Mouse (Mus musculus): ENCODE measurements around the gene March4. TPM values are rescaled to one million over a fixed set of nuclear protein-coding genes. Genes with fewer than 3 reads are reported as not detected.

March4 gene
- polyA plus RNA-seq, 1 experiment from 2014 or later: 0.05 TPM

- Histone ChIP-seq H3K36me3 (ENCODE audit: control insufficient read depth, insufficient read depth, low read length) (no peaks in the 10 kb centered on the region), H3K4me1 (ENCODE audit: control insufficient read depth in 2 of 2, insufficient read depth in 2 of 2, low read length in 2 of 2) (no peaks in the 10 kb centered on the region), H3K4me2 (ENCODE audit: low read length) (no peak overlapping the region), H3K27me3 (ENCODE audit: control insufficient read depth, insufficient read depth, low read length) (no peaks in the 10 kb centered on the region), H3K9ac (ENCODE audit: low read length) (no peak overlapping the region), H3K27ac (replicated peaks in 1 of 2; ENCODE audit: control insufficient read depth in 1 of 2, insufficient read depth in 1 of 2, low read depth in 2 of 2, low read length in 2 of 2) (no peak overlapping the region), H3K9me3 (ENCODE audit: control insufficient read depth, low read length) (no peaks in the 10 kb centered on the region), H3K4me3 (ENCODE audit: control insufficient read depth in 1 of 2, insufficient read depth in 1 of 2, low read depth in 1 of 2, low read length in 2 of 2) (no peak overlapping the region)
- no peak for ATAC-seq (ENCODE audit: insufficient number of reproducible peaks, insufficient read depth, low FRiP score, low read depth)
- WGBS: 76% methylated on average over 3 of the region's 3 CpGs
Measured at GRCm38 (mm10) chr1:72556471-72556870, 19.7 kb upstream of the March4 start.

GRCm38 (mm10) chr1:72550317-72550716 lies 13.6 kb upstream of the March4 start:
- H3K9me3 ChIP-seq (ENCODE audit: control insufficient read depth, low read length): no peaks in the 10 kb centered on the region
- no peak for ATAC-seq (ENCODE audit: insufficient number of reproducible peaks, insufficient read depth, low FRiP score, low read depth)
- H3K27ac ChIP-seq (replicated peaks in 1 of 2; ENCODE audit: control insufficient read depth in 1 of 2, insufficient read depth in 1 of 2, low read depth in 2 of 2, low read length in 2 of 2): no peak overlapping the region
- 75% methylated on average over 2 of the region's 2 CpGs for WGBS
- no peaks in the 10 kb centered on the region for H3K36me3 ChIP-seq (ENCODE audit: control insufficient read depth, insufficient read depth, low read length)
- no peak overlapping the region for H3K4me3 ChIP-seq (ENCODE audit: control insufficient read depth in 1 of 2, insufficient read depth in 1 of 2, low read depth in 1 of 2, low read length in 2 of 2)
- H3K27me3 ChIP-seq (ENCODE audit: control insufficient read depth, insufficient read depth, low read length): no peaks in the 10 kb centered on the region
- no peak overlapping the region for H3K4me2 ChIP-seq (ENCODE audit: low read length)
- H3K9ac ChIP-seq (ENCODE audit: low read length): no peak overlapping the region
- no peaks in the 10 kb centered on the region for H3K4me1 ChIP-seq (ENCODE audit: control insufficient read depth in 2 of 2, insufficient read depth in 2 of 2, low read length in 2 of 2)

GRCm38 (mm10) chr1:72538266-72538665 lies 1.5 kb upstream of the March4 start:
- no peak overlapping the region for H3K4me2 ChIP-seq (ENCODE audit: low read length)
- no peaks in the 10 kb centered on the region for H3K36me3 ChIP-seq (ENCODE audit: control insufficient read depth, insufficient read depth, low read length)
- H3K4me3 ChIP-seq (ENCODE audit: control insufficient read depth in 1 of 2, insufficient read depth in 1 of 2, low read depth in 1 of 2, low read length in 2 of 2): no peak overlapping the region
- H3K4me1 ChIP-seq (ENCODE audit: control insufficient read depth in 2 of 2, insufficient read depth in 2 of 2, low read length in 2 of 2): peaks cover 0 to 11% of the 10 kb centered on the region in 2 experiments; a peak in 2 of 4 replicates
- no peaks in the 10 kb centered on the region for H3K9me3 ChIP-seq (ENCODE audit: control insufficient read depth, low read length)
- no peak overlapping the region for H3K27ac ChIP-seq (replicated peaks in 1 of 2; ENCODE audit: control insufficient read depth in 1 of 2, insufficient read depth in 1 of 2, low read depth in 2 of 2, low read length in 2 of 2)
- H3K27me3 ChIP-seq (ENCODE audit: control insufficient read depth, insufficient read depth, low read length): peaks cover 46% of the 10 kb centered on the region
- no peak for ATAC-seq (ENCODE audit: insufficient number of reproducible peaks, insufficient read depth, low FRiP score, low read depth)
- H3K9ac ChIP-seq (ENCODE audit: low read length): no peak overlapping the region
- 76% methylated on average over 5 of the region's 5 CpGs for WGBS

GRCm38 (mm10) chr1:72535725-72536571 lies 782 bp downstream of the March4 start:
- no peak overlapping the region for H3K9ac ChIP-seq (ENCODE audit: low read length)
- no peak for ATAC-seq (ENCODE audit: insufficient number of reproducible peaks, insufficient read depth, low FRiP score, low read depth)
- H3K9me3 ChIP-seq (ENCODE audit: control insufficient read depth, low read length): no peaks in the 10 kb centered on the region
- no peak overlapping the region for H3K27ac ChIP-seq (replicated peaks in 1 of 2; ENCODE audit: control insufficient read depth in 1 of 2, insufficient read depth in 1 of 2, low read depth in 2 of 2, low read length in 2 of 2)
- H3K4me1 ChIP-seq (ENCODE audit: control insufficient read depth in 2 of 2, insufficient read depth in 2 of 2, low read length in 2 of 2): peaks cover 0 to 11% of the 10 kb centered on the region in 2 experiments; a peak in 2 of 4 replicates
- H3K36me3 ChIP-seq (ENCODE audit: control insufficient read depth, insufficient read depth, low read length): no peaks in the 10 kb centered on the region
- peaks cover 57% of the 10 kb centered on the region for H3K27me3 ChIP-seq (ENCODE audit: control insufficient read depth, insufficient read depth, low read length)
- WGBS: 3% methylated on average over 35 of the region's 36 CpGs
- peak overlapping the region in 1 of 2 experiments; percentile 31; a peak in 2 of 4 replicates for H3K4me3 ChIP-seq (ENCODE audit: control insufficient read depth in 1 of 2, insufficient read depth in 1 of 2, low read depth in 1 of 2, low read length in 2 of 2)
- peak overlapping the region; percentile 61 for H3K4me2 ChIP-seq (ENCODE audit: low read length)

- no peak overlapping the region for H3K9ac ChIP-seq (ENCODE audit: low read length)
- H3K9me3 ChIP-seq (ENCODE audit: control insufficient read depth, low read length): no peaks in the 10 kb centered on the region
- no peak for ATAC-seq (ENCODE audit: insufficient number of reproducible peaks, insufficient read depth, low FRiP score, low read depth)
- no peak overlapping the region for H3K27ac ChIP-seq (replicated peaks in 1 of 2; ENCODE audit: control insufficient read depth in 1 of 2, insufficient read depth in 1 of 2, low read depth in 2 of 2, low read length in 2 of 2)
- H3K4me2 ChIP-seq (ENCODE audit: low read length): no peak overlapping the region
- peaks cover 0 to 11% of the 10 kb centered on the region in 2 experiments; a peak in 2 of 4 replicates for H3K4me1 ChIP-seq (ENCODE audit: control insufficient read depth in 2 of 2, insufficient read depth in 2 of 2, low read length in 2 of 2)
- no peak overlapping the region for H3K4me3 ChIP-seq (ENCODE audit: control insufficient read depth in 1 of 2, insufficient read depth in 1 of 2, low read depth in 1 of 2, low read length in 2 of 2)
- H3K36me3 ChIP-seq (ENCODE audit: control insufficient read depth, insufficient read depth, low read length): no peaks in the 10 kb centered on the region
- peaks cover 64% of the 10 kb centered on the region for H3K27me3 ChIP-seq (ENCODE audit: control insufficient read depth, insufficient read depth, low read length)
Measured at GRCm38 (mm10) chr1:72533439-72533838, 3.3 kb downstream of the March4 start.

- Histone ChIP-seq H3K27me3 (ENCODE audit: control insufficient read depth, insufficient read depth, low read length) (peaks cover 58% of the 10 kb centered on the region), H3K9ac (ENCODE audit: low read length) (no peak overlapping the region)
- WGBS: 84% methylated on average over 5 of the region's 5 CpGs
Measured at GRCm38 (mm10) chr1:72532926-72533325, 3.8 kb downstream of the March4 start.

GRCm38 (mm10) chr1:72530516-72531196 lies 6.1 kb downstream of the March4 start:
- no peak overlapping the region for H3K9ac ChIP-seq (ENCODE audit: low read length)
- ATAC-seq (ENCODE audit: insufficient number of reproducible peaks, insufficient read depth, low FRiP score, low read depth): no peak
- peaks cover 41% of the 10 kb centered on the region for H3K27me3 ChIP-seq (ENCODE audit: control insufficient read depth, insufficient read depth, low read length)
- 67% methylated on average over 8 of the region's 8 CpGs for WGBS
- no peaks in the 10 kb centered on the region for H3K36me3 ChIP-seq (ENCODE audit: control insufficient read depth, insufficient read depth, low read length)
- H3K4me2 ChIP-seq (ENCODE audit: low read length): no peak overlapping the region
- H3K27ac ChIP-seq (replicated peaks in 1 of 2; ENCODE audit: control insufficient read depth in 1 of 2, insufficient read depth in 1 of 2, low read depth in 2 of 2, low read length in 2 of 2): no peak overlapping the region
- no peak overlapping the region for H3K4me3 ChIP-seq (ENCODE audit: control insufficient read depth in 1 of 2, insufficient read depth in 1 of 2, low read depth in 1 of 2, low read length in 2 of 2)
- no peaks in the 10 kb centered on the region for H3K4me1 ChIP-seq (ENCODE audit: control insufficient read depth in 2 of 2, insufficient read depth in 2 of 2, low read length in 2 of 2)
- H3K9me3 ChIP-seq (ENCODE audit: control insufficient read depth, low read length): no peaks in the 10 kb centered on the region

More at GRCm38 (mm10) chr1:72532926-72533325, 3.8 kb downstream of the March4 start:
- H3K4me3 ChIP-seq (ENCODE audit: control insufficient read depth in 1 of 2, insufficient read depth in 1 of 2, low read depth in 1 of 2, low read length in 2 of 2): no peak overlapping the region
- no peak for ATAC-seq (ENCODE audit: insufficient number of reproducible peaks, insufficient read depth, low FRiP score, low read depth)
- H3K27ac ChIP-seq (replicated peaks in 1 of 2; ENCODE audit: control insufficient read depth in 1 of 2, insufficient read depth in 1 of 2, low read depth in 2 of 2, low read length in 2 of 2): no peak overlapping the region
- H3K9me3 ChIP-seq (ENCODE audit: control insufficient read depth, low read length): no peaks in the 10 kb centered on the region
- H3K36me3 ChIP-seq (ENCODE audit: control insufficient read depth, insufficient read depth, low read length): no peaks in the 10 kb centered on the region
- H3K4me1 ChIP-seq (ENCODE audit: control insufficient read depth in 2 of 2, insufficient read depth in 2 of 2, low read length in 2 of 2): peaks cover 0 to 11% of the 10 kb centered on the region in 2 experiments; a peak in 2 of 4 replicates
- no peak overlapping the region for H3K4me2 ChIP-seq (ENCODE audit: low read length)

Measured in heart, embryonic 14.5 days (tissue).